ENCODE assay signal across 34 mouse cellular contexts in the genomic region with DNA sequence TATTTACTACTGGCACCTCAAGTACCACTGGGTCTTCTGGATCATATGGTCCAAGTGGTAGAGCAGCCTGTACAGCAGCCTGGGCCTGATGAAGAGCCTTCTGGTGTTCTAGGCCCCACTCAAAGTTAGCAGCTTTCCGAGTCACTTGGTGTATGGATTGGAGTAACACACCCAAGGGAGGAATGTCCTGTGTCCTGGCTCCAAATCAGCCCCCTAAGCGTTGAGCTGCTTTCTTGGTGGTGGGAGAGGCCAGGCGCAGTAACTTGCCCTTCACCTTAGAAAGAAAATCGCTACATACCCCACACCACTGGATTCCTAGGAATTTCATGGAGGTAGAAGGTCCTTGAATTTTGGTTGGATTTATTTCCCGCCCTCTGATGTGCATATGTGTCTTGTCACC. TPM values are rescaled to one million over a fixed set of nuclear protein-coding genes. Genes with fewer than 3 reads are reported as not detected.
"Had no signal": no experiment of that assay in that cellular context is flagged by ENCODE, and none has a peak within 500 bp of the region (broad histone marks: within the 10 kb centered on the region; RNA-seq: fewer than 3 reads in every experiment).

No protein-coding gene starts in this region.

- H3K4me3 ChIP-seq: embryonic facial prominence, embryonic 10.5 days; embryonic facial prominence, embryonic 12.5 days; embryonic facial prominence, embryonic 13.5 days; embryonic facial prominence, embryonic 15.5 days; erythroblast, embryonic 14.5 days; forebrain, embryonic 10.5 days; forebrain, embryonic 12.5 days; forebrain, embryonic 13.5 days; forebrain, embryonic 15.5 days; gastrocnemius, adult 2 months; heart, adult 2 months; heart, embryonic 10.5 days had no signal

- H3K9me3 ChIP-seq: embryonic facial prominence, embryonic 10.5 days; embryonic facial prominence, embryonic 12.5 days; embryonic facial prominence, embryonic 13.5 days; embryonic facial prominence, embryonic 15.5 days; forebrain, embryonic 10.5 days; forebrain, embryonic 12.5 days; forebrain, embryonic 15.5 days; heart, embryonic 10.5 days had no signal

- DNase-seq: cerebellum, postnatal 10 days; cerebellum, postnatal 14 days; cerebellum, postnatal 25 days; cerebellum, postnatal 36 days; embryo, embryonic 11 days; forebrain, postnatal 0 days; gastrocnemius, adult 2 months; gastrocnemius, postnatal 10 days; gastrocnemius, postnatal 14 days; gastrocnemius, postnatal 25 days; gastrocnemius, postnatal 36 days; heart, adult 11 months; heart, adult 18-20 months; heart, adult 2 months had no signal

- H3K36me3 ChIP-seq: embryonic facial prominence, embryonic 10.5 days; embryonic facial prominence, embryonic 12.5 days; embryonic facial prominence, embryonic 13.5 days; embryonic facial prominence, embryonic 15.5 days; forebrain, embryonic 10.5 days; forebrain, embryonic 12.5 days; heart, embryonic 10.5 days had no signal

- H3K4me1 ChIP-seq: embryonic facial prominence, embryonic 12.5 days; embryonic facial prominence, embryonic 13.5 days; embryonic facial prominence, embryonic 15.5 days; forebrain, embryonic 13.5 days; forebrain, embryonic 15.5 days had no signal

- H3K9ac ChIP-seq: embryonic facial prominence, embryonic 12.5 days; embryonic facial prominence, embryonic 13.5 days; embryonic facial prominence, embryonic 15.5 days; forebrain, embryonic 12.5 days; forebrain, embryonic 13.5 days; forebrain, embryonic 15.5 days; forebrain, postnatal 0 days had no signal

- H3K27ac ChIP-seq: embryonic facial prominence, embryonic 10.5 days; embryonic facial prominence, embryonic 12.5 days; embryonic facial prominence, embryonic 13.5 days; embryonic facial prominence, embryonic 15.5 days; forebrain, embryonic 10.5 days; forebrain, embryonic 12.5 days; forebrain, embryonic 13.5 days; forebrain, embryonic 15.5 days; gastrocnemius, adult 2 months; heart, adult 2 months; heart, embryonic 10.5 days had no signal

RNA-seq across cellular contexts. Expression of gene Asic1, which starts 14.0 kb away (rescaled TPM):
- total RNA-seq: common myeloid progenitor, adult 5-6 weeks; gastrocnemius, adult 8-10 months; granulocyte monocyte progenitor cell, adult 5-6 weeks had no signal
- polyA plus RNA-seq: erythroblast, embryonic 14.5 days had no signal

RNA-seq across cellular contexts. Expression of gene Gm17349, which starts 21.1 kb away (rescaled TPM):
- total RNA-seq: common myeloid progenitor, adult 5-6 weeks; forebrain, postnatal 0 days; gastrocnemius, adult 18-20 months; granulocyte monocyte progenitor cell, adult 5-6 weeks had no signal
- polyA plus RNA-seq: embryonic facial prominence, embryonic 10.5 days; embryonic facial prominence, embryonic 11.5 days; embryonic facial prominence, embryonic 12.5 days; embryonic facial prominence, embryonic 13.5 days; embryonic facial prominence, embryonic 14.5 days; embryonic facial prominence, embryonic 15.5 days; forebrain, embryonic 10.5 days; forebrain, embryonic 11.5 days; forebrain, embryonic 12.5 days; forebrain, embryonic 13.5 days; forebrain, embryonic 14.5 days; forebrain, embryonic 15.5 days; forebrain, embryonic 16.5 days; forebrain, postnatal 0 days; gonadal fat pad, adult 2 months; heart, adult 2 months; heart, embryonic 10.5 days had no signal
